Mouse (Mus musculus): ENCODE results near the gene Vamp9. TPM values are rescaled to one million over a fixed set of nuclear protein-coding genes. Genes with fewer than 3 reads are reported as not detected.

Vamp9 gene
- polyA plus RNA-seq, 1 experiment from 2014 or later, result 0.40 TPM

DNA sequence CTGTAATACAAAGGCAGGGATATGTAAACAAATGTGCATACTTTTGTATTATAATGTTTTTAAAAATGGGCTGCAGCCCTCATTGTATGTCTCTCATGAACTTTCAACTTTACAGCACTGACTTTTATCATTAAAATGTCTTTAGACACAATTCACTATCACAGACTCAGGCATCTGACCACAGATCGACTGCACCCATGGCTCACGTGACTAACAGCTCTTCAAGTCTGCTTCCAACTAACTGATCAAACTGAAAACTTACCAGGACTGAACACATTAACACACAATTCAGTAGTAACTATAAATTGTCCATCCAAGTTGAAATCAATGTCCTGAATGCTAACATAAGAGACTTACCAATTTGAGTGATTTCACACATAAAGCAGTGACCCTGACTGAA lies 53.9 kb downstream of the Vamp9 start:
- H3K27ac ChIP-seq (ENCODE audit: low read length), result no peak overlapping the region
- H3K9me3 ChIP-seq (ENCODE audit: control insufficient read depth, low read length), result no peaks in the 10 kb centered on the region

GRCm38 (mm10) chr5:99973941-99974340 lies 67.9 kb downstream of the Vamp9 start:
- H3K4me3 ChIP-seq (ENCODE audit: low read length), result no peak overlapping the region
- no peak for ATAC-seq (ENCODE audit: low read depth)
- H3K4me2 ChIP-seq (ENCODE audit: low read depth, low read length), result peak overlapping the region; percentile 9
- no peaks in the 10 kb centered on the region for H3K9me3 ChIP-seq (ENCODE audit: control insufficient read depth, low read length)
- WGBS, result 0% methylated on average over 2 of the region's 2 CpGs
- H3K9ac ChIP-seq (ENCODE audit: low read length), result no peak overlapping the region
- H3K4me1 ChIP-seq (replicated peaks; ENCODE audit: control insufficient read depth, insufficient read depth, low read length), result peaks cover 21% of the 10 kb centered on the region
- H3K27me3 ChIP-seq (ENCODE audit: control insufficient read depth, insufficient read depth, low read depth, low read length), result no peaks in the 10 kb centered on the region
- peaks cover 4% of the 10 kb centered on the region; the same call in 1 of the 2 replicates for H3K36me3 ChIP-seq (ENCODE audit: control insufficient read depth, insufficient read depth, low read length)
- H3K27ac ChIP-seq (ENCODE audit: low read length), result no peak overlapping the region

More for the DNA sequence above, 53.9 kb downstream of the Vamp9 start:
- no peak for ATAC-seq (ENCODE audit: low read depth)
- 74% methylated on average over 2 of the region's 2 CpGs for WGBS
- Histone ChIP-seq H3K4me2 (ENCODE audit: low read depth, low read length) (no peak overlapping the region), H3K4me1 (replicated peaks; ENCODE audit: control insufficient read depth, insufficient read depth, low read length) (peaks cover 5% of the 10 kb centered on the region; the same call in 1 of the 2 replicates), H3K4me3 (ENCODE audit: low read length) (no peak overlapping the region), H3K9ac (ENCODE audit: low read length) (no peak overlapping the region), H3K27me3 (ENCODE audit: control insufficient read depth, insufficient read depth, low read depth, low read length) (no peaks in the 10 kb centered on the region), H3K36me3 (ENCODE audit: control insufficient read depth, insufficient read depth, low read length) (peaks cover 30% of the 10 kb centered on the region)

GRCm38 (mm10) chr5:99975061-99975460 lies 69.0 kb downstream of the Vamp9 start:
- Histone ChIP-seq H3K36me3 (ENCODE audit: control insufficient read depth, insufficient read depth, low read length) (peaks cover 4% of the 10 kb centered on the region; the same call in 1 of the 2 replicates), H3K9ac (ENCODE audit: low read length) (no peak overlapping the region), H3K4me2 (ENCODE audit: low read depth, low read length) (peak overlapping the region; percentile 41), H3K9me3 (ENCODE audit: control insufficient read depth, low read length) (no peaks in the 10 kb centered on the region), H3K27me3 (ENCODE audit: control insufficient read depth, insufficient read depth, low read depth, low read length) (no peaks in the 10 kb centered on the region), H3K4me1 (replicated peaks; ENCODE audit: control insufficient read depth, insufficient read depth, low read length) (peaks cover 25% of the 10 kb centered on the region), H3K27ac (ENCODE audit: low read length) (no peak overlapping the region), H3K4me3 (ENCODE audit: low read length) (peak overlapping the region; percentile 13; the same call in 1 of the 2 replicates)
- 26% methylated on average over 4 of the region's 4 CpGs for WGBS
- no peak for ATAC-seq (ENCODE audit: low read depth)

DNA sequence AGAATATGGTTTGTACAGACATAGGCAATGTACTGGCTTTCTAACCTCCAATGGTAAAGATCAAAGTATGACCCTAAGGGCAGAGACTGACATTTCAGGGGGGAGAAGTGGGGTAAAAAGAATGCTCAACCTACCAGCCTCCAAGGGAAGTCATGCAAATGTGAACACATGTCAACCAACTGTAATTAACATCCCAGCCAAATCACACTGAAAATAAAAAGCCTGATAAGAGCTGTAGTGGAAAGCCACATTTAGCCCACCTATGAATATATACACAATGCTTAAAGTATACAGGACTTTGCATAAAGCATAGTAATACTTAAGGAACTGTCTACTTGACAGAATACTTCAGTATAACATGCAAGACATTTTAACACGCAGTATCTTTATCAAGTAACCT lies 69.7 kb downstream of the Vamp9 start:
- Histone ChIP-seq H3K4me1 (replicated peaks; ENCODE audit: control insufficient read depth, insufficient read depth, low read length) (peaks cover 25% of the 10 kb centered on the region), H3K9ac (ENCODE audit: low read length) (no peak overlapping the region; the same call in 1 of the 2 replicates), H3K9me3 (ENCODE audit: control insufficient read depth, low read length) (no peaks in the 10 kb centered on the region), H3K4me3 (ENCODE audit: low read length) (peak overlapping the region; percentile 30), H3K27ac (ENCODE audit: low read length) (no peak overlapping the region), H3K36me3 (ENCODE audit: control insufficient read depth, insufficient read depth, low read length) (peaks cover 2% of the 10 kb centered on the region; the same call in 1 of the 2 replicates), H3K4me2 (ENCODE audit: low read depth, low read length) (peak overlapping the region; percentile 56), H3K27me3 (ENCODE audit: control insufficient read depth, insufficient read depth, low read depth, low read length) (no peaks in the 10 kb centered on the region)
- ATAC-seq (ENCODE audit: low read depth), result no peak
- WGBS, result 36% methylated on average over 1 of the region's 1 CpGs

GRCm38 (mm10) chr5:99976334-99976955 lies 70.4 kb downstream of the Vamp9 start:
- H3K27me3 ChIP-seq (ENCODE audit: control insufficient read depth, insufficient read depth, low read depth, low read length), result no peaks in the 10 kb centered on the region
- no peaks in the 10 kb centered on the region for H3K9me3 ChIP-seq (ENCODE audit: control insufficient read depth, low read length)
- peaks cover 25% of the 10 kb centered on the region for H3K4me1 ChIP-seq (replicated peaks; ENCODE audit: control insufficient read depth, insufficient read depth, low read length)
- ATAC-seq (ENCODE audit: low read depth), result no peak
- H3K4me2 ChIP-seq (ENCODE audit: low read depth, low read length), result peak overlapping the region; percentile 67
- H3K9ac ChIP-seq (ENCODE audit: low read length), result peak overlapping the region; percentile 99
- peak overlapping the region; percentile 97 for H3K4me3 ChIP-seq (ENCODE audit: low read length)
- H3K36me3 ChIP-seq (ENCODE audit: control insufficient read depth, insufficient read depth, low read length), result no peaks in the 10 kb centered on the region
- WGBS, result 4% methylated on average over 8 of the region's 8 CpGs
- H3K27ac ChIP-seq (ENCODE audit: low read length), result peak overlapping the region; percentile 10; the same call in 1 of the 2 replicates

DNA sequence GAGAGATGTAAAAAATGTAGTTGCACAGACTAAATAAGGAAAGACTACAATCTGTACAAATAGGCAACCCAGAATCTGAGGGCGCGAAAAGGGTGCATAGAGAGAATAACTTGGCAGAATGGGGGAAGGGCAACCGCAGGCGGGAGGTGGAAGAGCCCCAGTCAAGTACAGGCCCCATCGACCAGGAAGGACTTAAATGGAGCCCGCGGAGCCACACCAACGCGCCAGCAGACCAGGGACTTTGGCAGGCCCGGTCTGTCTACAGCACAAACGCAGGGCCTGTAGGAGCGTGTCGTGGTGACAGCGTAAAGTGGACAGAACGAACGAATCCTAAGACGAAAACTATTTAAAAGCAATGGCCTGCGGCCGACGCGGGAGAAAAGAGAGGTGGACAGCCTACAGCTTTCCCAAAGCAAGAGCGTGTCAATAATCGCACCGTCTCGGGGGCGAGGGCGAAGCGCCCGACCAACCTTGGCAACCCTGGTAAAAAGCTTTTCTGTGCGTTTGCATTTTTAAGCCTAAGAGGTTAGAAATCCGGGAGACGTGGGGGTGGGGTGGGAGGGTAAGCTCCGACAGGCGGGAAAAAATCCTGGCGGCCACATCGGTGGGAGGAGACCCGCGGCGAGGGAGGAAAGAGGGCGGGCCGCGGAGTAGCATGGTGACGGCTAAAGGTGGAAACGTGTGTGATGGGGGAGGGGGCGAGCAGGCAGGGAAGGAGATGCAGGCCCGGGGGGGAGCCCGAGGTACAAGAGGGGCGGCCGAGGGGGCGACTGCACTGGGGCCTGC lies 71.7 kb downstream of the Vamp9 start:
- Histone ChIP-seq H3K27ac (ENCODE audit: low read length) (peak overlapping the region; percentile 99), H3K4me1 (replicated peaks; ENCODE audit: control insufficient read depth, insufficient read depth, low read length) (peaks cover 25% of the 10 kb centered on the region), H3K36me3 (ENCODE audit: control insufficient read depth, insufficient read depth, low read length) (no peaks in the 10 kb centered on the region), H3K9ac (ENCODE audit: low read length) (peak overlapping the region; percentile 99), H3K9me3 (ENCODE audit: control insufficient read depth, low read length) (no peaks in the 10 kb centered on the region), H3K4me2 (ENCODE audit: low read depth, low read length) (peak overlapping the region; percentile 67), H3K27me3 (ENCODE audit: control insufficient read depth, insufficient read depth, low read depth, low read length) (no peaks in the 10 kb centered on the region), H3K4me3 (ENCODE audit: low read length) (peak overlapping the region; percentile 97)
- under 1% methylated on average over 37 of the region's 50 CpGs for WGBS
- ATAC-seq (ENCODE audit: low read depth), result peak; percentile 68

GRCm38 (mm10) chr5:99978699-99979442 lies 72.8 kb downstream of the Vamp9 start, which contains the start of the genes Hnrnpd and 4930524J08Rik:
TSS of gene Hnrnpd (minus strand) at chr5:99978938.
TSS of gene 4930524J08Rik (plus strand) at chr5:99979061.
- no peaks in the 10 kb centered on the region for H3K27me3 ChIP-seq (ENCODE audit: control insufficient read depth, insufficient read depth, low read depth, low read length)
- no peaks in the 10 kb centered on the region for H3K36me3 ChIP-seq (ENCODE audit: control insufficient read depth, insufficient read depth, low read length)
- peak within 1 kb of the TSS; percentile 99 for H3K9ac ChIP-seq (ENCODE audit: low read length)
- under 1% methylated on average over 88 of the region's 97 CpGs for WGBS
- peak; percentile 97 for ATAC-seq (ENCODE audit: low read depth)
- peak within 1 kb of the TSS; percentile 97 for H3K4me3 ChIP-seq (ENCODE audit: low read length)
- H3K4me1 ChIP-seq (replicated peaks; ENCODE audit: control insufficient read depth, insufficient read depth, low read length), result peaks cover 18% of the 10 kb centered on the region
- peak within 1 kb of the TSS; percentile 99 for H3K27ac ChIP-seq (ENCODE audit: low read length)
- H3K9me3 ChIP-seq (ENCODE audit: control insufficient read depth, low read length), result no peaks in the 10 kb centered on the region
- peak within 1 kb of the TSS; percentile 70 for H3K4me2 ChIP-seq (ENCODE audit: low read depth, low read length)

DNA sequence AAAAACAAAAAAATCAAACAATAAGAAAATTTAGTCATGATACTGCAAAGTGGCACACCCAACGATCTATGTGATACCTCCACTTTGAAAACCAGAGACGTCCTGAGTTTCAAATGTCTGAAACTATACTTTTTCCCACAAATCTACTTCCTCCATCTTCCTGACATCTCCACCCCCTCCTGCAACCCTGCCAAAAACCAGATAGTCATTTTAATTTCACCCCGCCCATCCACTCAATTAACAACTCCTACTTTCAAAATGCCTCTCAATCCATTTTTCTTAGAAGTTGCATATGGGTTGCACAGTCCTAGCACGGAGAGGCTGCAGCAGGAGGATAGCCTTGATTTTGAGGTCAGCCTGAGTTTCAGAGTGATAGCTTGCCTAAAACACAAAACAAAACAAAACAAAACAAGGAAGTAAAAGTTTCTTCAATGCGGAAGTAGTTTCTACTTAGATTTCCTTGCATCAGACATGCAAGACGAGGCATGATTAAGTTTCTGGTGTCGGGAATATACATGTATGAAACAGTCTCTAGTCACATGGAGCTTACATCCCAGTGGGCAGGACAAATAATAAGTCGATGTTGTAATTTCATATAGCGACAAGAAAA lies 77.5 kb downstream of the Vamp9 start:
- 74% methylated on average over 9 of the region's 9 CpGs for WGBS
- ATAC-seq (ENCODE audit: low read depth), result no peak
- Histone ChIP-seq H3K4me2 (ENCODE audit: low read depth, low read length) (no peak overlapping the region), H3K27ac (ENCODE audit: low read length) (no peak overlapping the region), H3K4me3 (ENCODE audit: low read length) (no peak overlapping the region), H3K36me3 (ENCODE audit: control insufficient read depth, insufficient read depth, low read length) (no peaks in the 10 kb centered on the region), H3K9ac (ENCODE audit: low read length) (no peak overlapping the region), H3K4me1 (replicated peaks; ENCODE audit: control insufficient read depth, insufficient read depth, low read length) (peaks cover 3% of the 10 kb centered on the region; the same call in 1 of the 2 replicates), H3K27me3 (ENCODE audit: control insufficient read depth, insufficient read depth, low read depth, low read length) (no peaks in the 10 kb centered on the region), H3K9me3 (ENCODE audit: control insufficient read depth, low read length) (no peaks in the 10 kb centered on the region)
